Mouse (Mus musculus) small intestine, adult 10 weeks (tissue): ENCODE results near the gene Havcr2. TPM values are rescaled to one million over a fixed set of nuclear protein-coding genes. Genes with fewer than 3 reads are reported as not detected.

ENCODE experiments used
- polyA plus RNA-seq: library from polyadenylated mRNA; stranded (reverse); fragments of 350-450 nt; fragmentation: Illumina TruSeq; extraction: RNeasy Lipid Tissue Mini Kit (QIAGEN cat#74804); gene quantifications from one replicate; pipeline ENCODE4 v1.2.3, GENCODE M21; 2014; ENCODE audit warnings: low replicate concordance

Havcr2 gene
- 4.3 TPM for polyA plus RNA-seq

GRCm38 (mm10) chr11:46454453-46455045 lies at the start of gene Havcr2:
Gene Havcr2 (plus strand): TSS chr11:46454935.

GRCm38 (mm10) chr11:46436760-46437458 lies 17.8 kb upstream of the Havcr2 start, which contains the start of gene Med7:
Gene Med7 (plus strand): TSS chr11:46436925.

GRCm38 (mm10) chr11:46523912-46524311 lies 69.2 kb downstream of the Havcr2 start, which contains the start of gene Gm12169:
Gene Gm12169 (plus strand): TSS chr11:46524212.

Other genes with a start within 250 kb of the Havcr2 start
- gene Fndc9, start 219.4 kb upstream of the Havcr2 start, polyA plus RNA-seq, result not detected
- 3.7 TPM for gene Cyfip2, start 142.1 kb upstream of the Havcr2 start, polyA plus RNA-seq
- 1.1 TPM for gene Itk, start 65.4 kb upstream of the Havcr2 start, polyA plus RNA-seq
- gene Fam71b, start 58.4 kb upstream of the Havcr2 start, polyA plus RNA-seq, result not detected
- gene Med7, start 18.0 kb upstream of the Havcr2 start, polyA plus RNA-seq, result 79.7 TPM
- gene Gm12169, start 69.3 kb downstream of the Havcr2 start, polyA plus RNA-seq, result not detected
- not detected for gene BC053393, start 116.6 kb downstream of the Havcr2 start, polyA plus RNA-seq
- gene Dppa1, start 174.3 kb downstream of the Havcr2 start, polyA plus RNA-seq, result not detected